Mouse (Mus musculus) neural tube, embryonic 10.5 days (tissue): ENCODE results near the gene E130308A19Rik.

Experiments used
- DNase-seq: peaks from one replicate; pipeline ENCODE4 v3.0.0-alpha.2; 2017; ENCODE audit warnings: low spot score; ENCODE audit errors: extremely low spot score

The E130308A19Rik gene

GRCm38 (mm10) chr4:59625998-59626910 lies at the start of gene E130308A19Rik:
Gene E130308A19Rik (plus strand): TSS chr4:59626211.
- peak; percentile 86 for DNase-seq

GRCm38 (mm10) chr4:59580495-59581281 lies 45.3 kb upstream of the E130308A19Rik start:
- DNase-seq: peak; percentile 56

- peak; percentile 95 for DNase-seq
Measured at GRCm38 (mm10) chr4:59581314-59582185, 44.5 kb upstream of the E130308A19Rik start, which contains the start of gene Hsdl2. Gene Hsdl2 (plus strand): TSS chr4:59581563.

GRCm38 (mm10) chr4:59582186-59582585 lies 43.8 kb upstream of the E130308A19Rik start:
- no peak for DNase-seq

- DNase-seq: no peak
Measured at GRCm38 (mm10) chr4:59585097-59585496, 40.9 kb upstream of the E130308A19Rik start.

GRCm38 (mm10) chr4:59587215-59587871 lies 38.7 kb upstream of the E130308A19Rik start:
- DNase-seq: no peak

GRCm38 (mm10) chr4:59587872-59588226 lies 38.2 kb upstream of the E130308A19Rik start:
- no peak for DNase-seq

- no peak for DNase-seq
Measured at GRCm38 (mm10) chr4:59594614-59595013, 31.4 kb upstream of the E130308A19Rik start.

GRCm38 (mm10) chr4:59596556-59596955 lies 29.5 kb upstream of the E130308A19Rik start:
- no peak for DNase-seq

GRCm38 (mm10) chr4:59602704-59603103 lies 23.3 kb upstream of the E130308A19Rik start:
- DNase-seq: no peak

- DNase-seq: no peak
Measured at GRCm38 (mm10) chr4:59604892-59605291, 21.1 kb upstream of the E130308A19Rik start.

GRCm38 (mm10) chr4:59605501-59605900 lies 20.5 kb upstream of the E130308A19Rik start:
- DNase-seq: no peak

GRCm38 (mm10) chr4:59610411-59610810 lies 15.6 kb upstream of the E130308A19Rik start:
- no peak for DNase-seq

GRCm38 (mm10) chr4:59614986-59615385 lies 11.0 kb upstream of the E130308A19Rik start:
- no peak for DNase-seq

- no peak for DNase-seq
Measured at GRCm38 (mm10) chr4:59619611-59620245, 6.3 kb upstream of the E130308A19Rik start.

- no peak for DNase-seq
Measured at GRCm38 (mm10) chr4:59625676-59625997, 374 bp upstream of the E130308A19Rik start.

GRCm38 (mm10) chr4:59628255-59628654 lies 2.2 kb downstream of the E130308A19Rik start:
- no peak for DNase-seq

GRCm38 (mm10) chr4:59629076-59629874 lies 3.3 kb downstream of the E130308A19Rik start:
- DNase-seq: no peak

- DNase-seq: no peak
Measured at GRCm38 (mm10) chr4:59630122-59630521, 4.1 kb downstream of the E130308A19Rik start.
